Comparison of ENCODE assay signal across 11 mouse cellular contexts in the genomic region with DNA sequence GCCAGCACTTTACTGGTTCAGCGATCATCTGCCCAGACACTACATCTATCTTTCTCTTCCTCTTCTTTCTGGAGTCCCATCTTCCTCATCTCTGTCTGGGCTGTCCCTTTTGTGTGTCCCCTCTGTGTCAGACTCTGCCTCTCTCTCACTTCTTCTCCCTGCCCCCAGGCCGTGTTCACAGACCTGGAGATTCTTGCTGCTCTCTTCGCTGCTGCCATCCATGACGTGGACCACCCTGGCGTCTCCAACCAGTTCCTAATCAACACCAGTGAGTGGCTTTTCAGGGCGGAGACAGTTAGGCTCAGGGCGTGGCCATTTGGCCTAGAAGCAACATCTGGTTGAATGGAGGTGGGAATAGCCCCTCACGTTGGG. TPM values are rescaled to one million over a fixed set of nuclear protein-coding genes. Genes with fewer than 3 reads are reported as not detected.
DNase-seq lines count a peak whose midpoint lies in the region; ATAC-seq lines count a peak whose summit lies in the region.
"Had no signal": no experiment of that assay in that cellular context is flagged by ENCODE, and none has a peak within 500 bp of the region (broad histone marks: within the 10 kb centered on the region; RNA-seq: fewer than 3 reads in every experiment).

No protein-coding gene starts in this region.

- WGBS in heart, embryonic 13.5 days: 34% methylated on average over 8 of the region's 8 CpGs
- 20% methylated on average over 8 of the region's 8 CpGs for WGBS in embryonic facial prominence, embryonic 14.5 days
- WGBS in liver, embryonic 11.5 days: 41% methylated on average over 8 of the region's 8 CpGs

- H3K4me1 ChIP-seq in heart, embryonic 13.5 days: peaks cover 8% of the 10 kb centered on the region
- peaks cover 6% of the 10 kb centered on the region for H3K4me1 ChIP-seq in embryonic facial prominence, embryonic 14.5 days (ENCODE audit: control insufficient read depth, insufficient read depth, low read length)
- H3K4me1 ChIP-seq in liver, embryonic 11.5 days (replicated peaks; ENCODE audit: control insufficient read depth, insufficient read depth, low read length): peaks cover 9% of the 10 kb centered on the region; the same call in 1 of the 2 replicates

- H3K36me3 ChIP-seq in heart, embryonic 13.5 days: peaks cover 54% of the 10 kb centered on the region
- no peaks in the 10 kb centered on the region for H3K36me3 ChIP-seq in embryonic facial prominence, embryonic 14.5 days (ENCODE audit: control insufficient read depth, insufficient read depth, low read length)
- 0 out of 2 replicates have a peak, but pooled peaks cover 4% of the 10 kb centered on the region for H3K36me3 ChIP-seq in liver, embryonic 11.5 days (ENCODE audit: control insufficient read depth, insufficient read depth, low read length)

- H3K9me3 ChIP-seq in heart, embryonic 13.5 days: no peaks in the 10 kb centered on the region
- no peaks in the 10 kb centered on the region for H3K9me3 ChIP-seq in embryonic facial prominence, embryonic 14.5 days (ENCODE audit: control insufficient read depth, low read length)
- no peaks in the 10 kb centered on the region for H3K9me3 ChIP-seq in liver, embryonic 11.5 days (ENCODE audit: control insufficient read depth, low read length)

- ATAC-seq in heart, embryonic 13.5 days (ENCODE audit: extremely low read depth, insufficient number of reproducible peaks, low FRiP score, low TSS enrichment): no peak
- ATAC-seq in embryonic facial prominence, embryonic 14.5 days (ENCODE audit: low read depth): no peak
- peak; percentile 35 for ATAC-seq in liver, embryonic 11.5 days (replicated peaks; ENCODE audit: low FRiP score)

- no peak overlapping the region for H3K9ac ChIP-seq in heart, embryonic 13.5 days
- H3K9ac ChIP-seq in embryonic facial prominence, embryonic 14.5 days (ENCODE audit: low read depth, low read length): no peak overlapping the region
- H3K9ac ChIP-seq in liver, embryonic 11.5 days (ENCODE audit: low read depth, low read length): no peak overlapping the region

- DNase-seq in heart, adult 18-20 months: no peak
- peak; percentile 78 for DNase-seq in A20 (ENCODE audit: low read depth, low spot score)
- DNase-seq in embryonic facial prominence, embryonic 14.5 days (ENCODE audit: low spot score): no peak
- DNase-seq in liver, embryonic 11.5 days (ENCODE audit: low spot score): no peak
- DNase-seq in urinary bladder, postnatal 14 days (ENCODE audit: low spot score): no peak
- no peak for DNase-seq in gastrocnemius, adult 8-10 months (ENCODE audit: low spot score in 2 of 2)
- no peak for DNase-seq in cerebellum, postnatal 36 days
- DNase-seq: adrenal gland, postnatal 14 days; cerebellum, postnatal 14 days; gastrocnemius, adult 2 months had no signal

- H3K27ac ChIP-seq in heart, embryonic 13.5 days (replicated peaks): no peak overlapping the region
- no peak overlapping the region for H3K27ac ChIP-seq in embryonic facial prominence, embryonic 14.5 days (replicated peaks; ENCODE audit: low read depth, low read length)
- no peak overlapping the region for H3K27ac ChIP-seq in liver, embryonic 11.5 days (ENCODE audit: low read depth, low read length)
- H3K27ac ChIP-seq: gastrocnemius, adult 2 months had no signal

- H3K27me3 ChIP-seq in heart, embryonic 13.5 days (replicated peaks): no peaks in the 10 kb centered on the region
- no peaks in the 10 kb centered on the region for H3K27me3 ChIP-seq in embryonic facial prominence, embryonic 14.5 days (replicated peaks; ENCODE audit: control insufficient read depth, insufficient read depth, low read length)
- H3K27me3 ChIP-seq in liver, embryonic 11.5 days (replicated peaks; ENCODE audit: control insufficient read depth, insufficient read depth, low read length): no peaks in the 10 kb centered on the region

- H3K4me3 ChIP-seq in heart, embryonic 13.5 days: no peak overlapping the region
- H3K4me3 ChIP-seq in embryonic facial prominence, embryonic 14.5 days (ENCODE audit: low read depth, low read length): no peak overlapping the region
- H3K4me3 ChIP-seq in liver, embryonic 11.5 days (ENCODE audit: low read depth, low read length): no peak overlapping the region

- H3K4me2 ChIP-seq in heart, embryonic 13.5 days: peak overlapping the region; percentile 68; the same call in 1 of the 2 replicates
- H3K4me2 ChIP-seq in embryonic facial prominence, embryonic 14.5 days (ENCODE audit: low read depth, low read length): peak overlapping the region; percentile 66; the same call in 1 of the 2 replicates
- H3K4me2 ChIP-seq in liver, embryonic 11.5 days: peak overlapping the region; percentile 62

RNA-seq across cellular contexts. Expression of a gene that starts 35.0 kb away (rescaled TPM):
- polyA plus RNA-seq in heart, embryonic 13.5 days (2015; fragmentation: Nextera tagmentation; extraction: Ambion mirVana): 51.1 and 52.7 TPM in 2 replicates
- 10 to 100 TPM; 43.1 to 44.5 TPM for total RNA-seq in heart, adult 18-20 months (2021)
- 43.0 and 49.6 TPM in 2 replicates for polyA plus RNA-seq in embryonic facial prominence, embryonic 14.5 days (2014; fragmentation: Nextera tagmentation; extraction: Ambion mirVana)
- polyA plus RNA-seq in liver, embryonic 11.5 days (2014; fragmentation: Nextera tagmentation; extraction: Ambion mirVana): 43.8 and 45.1 TPM in 2 replicates
- total RNA-seq in gastrocnemius, adult 8-10 months (2022): 10 to 100 TPM; 54.9 to 59.4 (median 57.4) TPM

RNA-seq across cellular contexts. Expression of a gene that starts 38.6 kb away (rescaled TPM):
- polyA plus RNA-seq in heart, embryonic 13.5 days (2015; fragmentation: Nextera tagmentation; extraction: Ambion mirVana): 9.5 and 11.3 TPM in 2 replicates
- 10 to 100 TPM; 52.5 to 59.1 TPM for total RNA-seq in heart, adult 18-20 months (2021)
- 6.2 and 6.9 TPM in 2 replicates for polyA plus RNA-seq in embryonic facial prominence, embryonic 14.5 days (2014; fragmentation: Nextera tagmentation; extraction: Ambion mirVana)
- polyA plus RNA-seq in liver, embryonic 11.5 days (2014; fragmentation: Nextera tagmentation; extraction: Ambion mirVana): 5.3 and 5.4 TPM in 2 replicates
- total RNA-seq in gastrocnemius, adult 8-10 months (2022): 10 to 100 TPM; 40.7 to 51.5 (median 47.0) TPM

RNA-seq across cellular contexts. Expression of a gene that starts 44.1 kb away (rescaled TPM):
- 0.07 and 0.11 TPM in 2 replicates for polyA plus RNA-seq in heart, embryonic 13.5 days (2015; fragmentation: Nextera tagmentation; extraction: Ambion mirVana)
- total RNA-seq in heart, adult 18-20 months (2021): 1 to 10 TPM in 1 of 2 experiments, under 1 TPM in 1; 0.89 to 1.5 TPM
- 0.96 and 1.3 TPM in 2 replicates for polyA plus RNA-seq in embryonic facial prominence, embryonic 14.5 days (2014; fragmentation: Nextera tagmentation; extraction: Ambion mirVana)
- not detected in 2 replicates for polyA plus RNA-seq in liver, embryonic 11.5 days (2014; fragmentation: Nextera tagmentation; extraction: Ambion mirVana)
- total RNA-seq in gastrocnemius, adult 8-10 months (2022): under 1 TPM; 0.10 to 0.29 (median 0.15) TPM

RNA-seq across cellular contexts. Expression of a gene that starts 54.4 kb away (rescaled TPM):
- 222 and 230 TPM in 2 replicates for polyA plus RNA-seq in heart, embryonic 13.5 days (2015; fragmentation: Nextera tagmentation; extraction: Ambion mirVana)
- 100 to 1,000 TPM; 160 to 168 TPM for total RNA-seq in heart, adult 18-20 months (2021)
- polyA plus RNA-seq in embryonic facial prominence, embryonic 14.5 days (2014; fragmentation: Nextera tagmentation; extraction: Ambion mirVana): 259 and 298 TPM in 2 replicates
- polyA plus RNA-seq in liver, embryonic 11.5 days (2014; fragmentation: Nextera tagmentation; extraction: Ambion mirVana): 334 and 347 TPM in 2 replicates
- total RNA-seq in gastrocnemius, adult 8-10 months (2022): 100 to 1,000 TPM in 3 of 4 experiments, 10 to 100 TPM in 1; 95.0 to 132 (median 111) TPM
